In genomic region chr8:46266801-46267200, GRCm38 (mm10) we compare ENCODE assay signal across 24 mouse cellular contexts. TPM values are rescaled to one million over a fixed set of nuclear protein-coding genes. Genes with fewer than 3 reads are reported as not detected.
"Had no signal": no experiment of that assay in that cellular context is flagged by ENCODE, and none has a peak within 500 bp of the region (broad histone marks: within the 10 kb centered on the region; RNA-seq: fewer than 3 reads in every experiment).

No protein-coding gene starts in this region.

- H3K27me3 ChIP-seq: midbrain, embryonic 15.5 days; neural tube, embryonic 13.5 days; neural tube, embryonic 15.5 days had no signal

- ATAC-seq: midbrain, embryonic 13.5 days; midbrain, embryonic 15.5 days had no signal

- H3K9me3 ChIP-seq: midbrain, embryonic 10.5 days; midbrain, embryonic 13.5 days; midbrain, embryonic 15.5 days; neural tube, embryonic 13.5 days; neural tube, embryonic 15.5 days had no signal

- H3K27ac ChIP-seq: midbrain, embryonic 10.5 days; midbrain, embryonic 13.5 days; midbrain, embryonic 15.5 days; neural tube, embryonic 13.5 days; neural tube, embryonic 15.5 days had no signal

- H3K9ac ChIP-seq: lung, embryonic 14.5 days; midbrain, embryonic 13.5 days; midbrain, embryonic 15.5 days; neural tube, embryonic 13.5 days; neural tube, embryonic 15.5 days had no signal

- DNase-seq: lung, adult 18-20 months; lung, embryonic 14.5 days; lung, postnatal 10 days; lung, postnatal 4 days; retina, postnatal 1 day; right cerebral cortex, adult 18-20 months; right cerebral cortex, postnatal 25 days; right cerebral cortex, postnatal 4 days; spleen, adult 18-20 months; thymus, adult 18-20 months; thymus, postnatal 14 days; thymus, postnatal 36 days had no signal

- H3K4me3 ChIP-seq: midbrain, embryonic 10.5 days; midbrain, embryonic 13.5 days; midbrain, embryonic 15.5 days; myocyte; neural tube, embryonic 13.5 days; neural tube, embryonic 15.5 days had no signal

- H3K4me2 ChIP-seq: lung, embryonic 14.5 days; midbrain, embryonic 13.5 days; midbrain, embryonic 15.5 days; neural tube, embryonic 13.5 days; neural tube, embryonic 15.5 days had no signal

- H3K36me3 ChIP-seq: midbrain, embryonic 10.5 days; midbrain, embryonic 13.5 days; midbrain, embryonic 15.5 days; neural tube, embryonic 13.5 days; neural tube, embryonic 15.5 days had no signal

RNA-seq across cellular contexts. Expression of gene Helt, which starts 27.7 kb away (rescaled TPM):
- total RNA-seq: megakaryocyte, adult 5-6 weeks; megakaryocyte-erythroid progenitor cell, adult 5-6 weeks had no signal
- polyA plus RNA-seq: lung, embryonic 14.5 days; lung, embryonic 16.5 days; myocyte; neural tube, embryonic 15.5 days; small intestine, adult 2 months; stomach, embryonic 14.5 days; stomach, embryonic 16.5 days had no signal
